In genomic region chr13:98143000-98143399, GRCm38 (mm10) we compare ENCODE assay signal across 17 mouse cellular contexts.
DNase-seq lines count a peak whose midpoint lies in the region; ATAC-seq lines count a peak whose summit lies in the region.
"Had no signal": no experiment of that assay in that cellular context is flagged by ENCODE, and none has a peak within 500 bp of the region (broad histone marks: within the 10 kb centered on the region; RNA-seq: fewer than 3 reads in every experiment).

No protein-coding gene starts in this region.

- ATAC-seq in granulocyte monocyte progenitor cell, adult 5-6 weeks (replicated peaks; ENCODE audit: poor library complexity, severe bottlenecking), result peak; percentile 91
- ATAC-seq in megakaryocyte progenitor cell, adult 5-6 weeks (replicated peaks; ENCODE audit: poor library complexity), result peak; percentile 80
- ATAC-seq: forebrain, embryonic 14.5 days; forebrain, postnatal 0 days had no signal

- DNase-seq in 3134 (ENCODE audit: extremely low read depth, insufficient read length, low spot score), result peak; percentile 11
- DNase-seq in 416B (ENCODE audit: low read depth), result peak; percentile 84
- DNase-seq in adrenal gland, postnatal 36 days, result no peak
- DNase-seq in adipocyte (ENCODE audit: low spot score), result no peak
- DNase-seq in cerebellum, postnatal 14 days, result no peak
- DNase-seq: adrenal gland, adult 8-10 months; adrenal gland, postnatal 14 days; cerebellum, adult 11 months; cerebellum, adult 18-20 months; cerebellum, adult 8-10 months; cerebellum, adult 9-11 months; cerebellum, postnatal 25 days; embryo, embryonic 11 days; forebrain, postnatal 0 days had no signal

Comparison
In these comparisons a context has a peak if more than half of its experiments do, and no peak if none do; other contexts are left out.
1. DNase-seq: peak in 3134 (single experiment) and 416B (single experiment); none in adrenal gland, postnatal 36 days (0 of 2), adipocyte (single experiment) and cerebellum, postnatal 14 days (0 of 2).